Mouse (Mus musculus) erythroblast, embryonic 14.5 days (primary cell): ENCODE data around the gene Jhy.

Experiments used
- GATA1 ChIP-seq: IDR thresholded peaks from 2 replicates; pipeline ENCODE4 v1.6.1; 2012; ENCODE audit warnings: low read length, inconsistent platforms, mixed read lengths
- TAL1 ChIP-seq: IDR thresholded peaks from 3 replicates; pipeline ENCODE4 v1.6.1; 2012; ENCODE audit warnings: low read length, inconsistent platforms, mixed read lengths

DNA sequence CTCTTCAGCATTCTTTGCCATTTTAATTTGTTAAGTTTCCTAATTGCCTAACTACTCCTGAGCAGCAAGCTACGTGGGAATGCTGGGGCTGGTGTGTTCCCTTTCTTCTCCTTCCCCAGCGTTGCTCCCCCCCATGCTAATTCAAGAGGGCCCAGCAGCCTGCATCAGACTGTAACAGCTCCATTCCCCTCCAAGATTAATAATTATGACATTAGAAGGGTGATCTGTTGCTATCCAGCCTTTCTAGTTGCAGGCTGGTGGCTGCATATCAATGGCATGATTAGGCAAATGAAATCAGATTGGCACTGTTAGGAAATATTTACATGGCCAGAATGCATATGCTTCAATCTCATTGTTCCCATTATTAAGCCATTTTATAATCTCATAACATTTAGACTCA, 112.4 kb downstream of the Jhy start:
- TF ChIP-seq GATA1, result no peak
- no peak for TF ChIP-seq TAL1
